Mouse (Mus musculus) liver, adult 2 months (tissue): Measurements from ENCODE around the gene Gabrr2. TPM values are rescaled to one million over a fixed set of nuclear protein-coding genes. Genes with fewer than 3 reads are reported as not detected.

Experiments used
- DNase-seq: peaks from one replicate; pipeline ENCODE4 v3.0.0-alpha.2; 2011; ENCODE audit warnings: low read depth, low spot score; ENCODE audit errors: extremely low read depth
- H3K27ac ChIP-seq: fragments of 200-500 bp; replicated peaks from 2 replicates; pipeline ENCODE4 v1.5.1; 2012; ENCODE audit warnings: low read depth, mild to moderate bottlenecking, control low read depth, inconsistent platforms, low read length; ENCODE audit not compliant: insufficient read depth
- H3K27me3 ChIP-seq: fragments of 200-500 bp; 2 replicates; pipeline ENCODE4 v1.6.1; 2012; ENCODE audit warnings: mild to moderate bottlenecking, moderate library complexity, low read length, inconsistent platforms; ENCODE audit not compliant: control insufficient read depth, insufficient read depth
- H3K36me3 ChIP-seq: fragments of 200-500 bp; 2 replicates; pipeline ENCODE4 v1.6.1; 2012; ENCODE audit warnings: low read length, inconsistent platforms; ENCODE audit not compliant: control insufficient read depth, insufficient read depth
- H3K4me1 ChIP-seq: fragments of 200-500 bp; 2 replicates; pipeline ENCODE4 v1.6.1; 2011; ENCODE audit warnings: low read length; ENCODE audit not compliant: control insufficient read depth, insufficient read depth
- H3K4me3 ChIP-seq: fragments of 200-500 bp; 2 replicates; pipeline ENCODE4 v1.5.1; 2011; ENCODE audit warnings: low read depth, mild to moderate bottlenecking, control low read depth, low read length, moderate library complexity; ENCODE audit not compliant: insufficient read depth
- H3K79me2 ChIP-seq: fragments of 200-500 bp; 2 replicates; pipeline ENCODE4 v1.6.1; 2012; ENCODE audit warnings: inconsistent platforms, mild to moderate bottlenecking, low read length, moderate library complexity; ENCODE audit not compliant: control insufficient read depth, insufficient read depth
- H3K9ac ChIP-seq: fragments of 200-500 bp; 2 replicates; pipeline ENCODE4 v1.6.1; 2012; ENCODE audit warnings: low read depth, mild to moderate bottlenecking, control low read depth, inconsistent platforms, low read length
- CTCF ChIP-seq: fragments of 200-500 bp; IDR thresholded peaks from 2 replicates; pipeline ENCODE4 v1.5.1; 2011; ENCODE audit warnings: low read depth, low read length, control low read depth
- POLR2A ChIP-seq: fragments of 200-500 bp; IDR thresholded peaks from 2 replicates; pipeline ENCODE4 v1.6.1; 2011; ENCODE audit warnings: low read length, control low read depth; ENCODE audit not compliant: insufficient read depth; ENCODE audit errors: extremely low read depth
- WGBS: fragments of 180-500 bp; shearing (Covaris S2); methylation state at CpG from one replicate; pipeline ENCODE4 v1.1.7; 2018; 5-methylcytosine and 5-hydroxymethylcytosine counted together
- polyA plus RNA-seq: library from polyadenylated mRNA; depleted of rRNA; stranded (reverse); fragments of >200 nt; gene quantifications from 2 replicates; pipeline ENCODE4 v1.2.3, GENCODE M21; 2012; rRNA removed
- total RNA-seq: library from RNA; depleted of rRNA; stranded (reverse); fragments of >200 nt; gene quantifications from 2 replicates; pipeline ENCODE4 v1.2.3, GENCODE M21; 2014; rRNA removed

Gabrr2 gene
- total RNA-seq, result 0.20 and 0.46 TPM in 2 replicates
- polyA plus RNA-seq, result 0.15 and 0.27 TPM in 2 replicates

- 0 out of 2 replicates have a peak, but pooled peaks cover 2% of the 10 kb centered on the region for H3K4me1 ChIP-seq
- no peaks in the 10 kb centered on the region for H3K27me3 ChIP-seq
- H3K27ac ChIP-seq, result no peak within 1 kb of the TSS
- no peak within 1 kb of the TSS for H3K4me3 ChIP-seq
- TF ChIP-seq POLR2A (no peak), CTCF (no peak)
- 88% methylated on average over 4 of the region's 4 CpGs for WGBS
- no peaks in the 10 kb centered on the region for H3K36me3 ChIP-seq
- DNase-seq, result no peak
- no peaks in the 10 kb centered on the region for H3K79me2 ChIP-seq
- H3K9ac ChIP-seq, result no peak within 1 kb of the TSS
Measured at GRCm38 (mm10) chr4:33062981-33063380, at the start of gene Gabrr2. TSS of gene Gabrr2 (plus strand) at chr4:33062999.

- no peaks in the 10 kb centered on the region for H3K79me2 ChIP-seq
- H3K4me1 ChIP-seq, result no peaks in the 10 kb centered on the region; the same call in 1 of the 2 replicates
- no peak overlapping the region for H3K27ac ChIP-seq
- peak; percentile 76 for DNase-seq
- H3K36me3 ChIP-seq, result no peaks in the 10 kb centered on the region
- no peak overlapping the region for H3K9ac ChIP-seq
- WGBS, result 40% methylated on average over 9 of the region's 9 CpGs
- H3K27me3 ChIP-seq, result no peaks in the 10 kb centered on the region
- H3K4me3 ChIP-seq, result no peak overlapping the region
- TF ChIP-seq CTCF, result peak; percentile 94
- TF ChIP-seq POLR2A, result no peak
Measured at GRCm38 (mm10) chr4:33018361-33018999, 44.3 kb upstream of the Gabrr2 start.

- Histone ChIP-seq H3K79me2 (no peaks in the 10 kb centered on the region), H3K4me1 (no peaks in the 10 kb centered on the region; the same call in 1 of the 2 replicates), H3K9ac (no peak overlapping the region), H3K27me3 (no peaks in the 10 kb centered on the region), H3K27ac (no peak overlapping the region), H3K4me3 (no peak overlapping the region), H3K36me3 (peaks cover 5% of the 10 kb centered on the region)
- WGBS, result 90% methylated on average over 8 of the region's 8 CpGs
- TF ChIP-seq POLR2A (no peak), CTCF (no peak)
- no peak for DNase-seq
Measured at GRCm38 (mm10) chr4:33024420-33024819, 38.4 kb upstream of the Gabrr2 start.

GRCm38 (mm10) chr4:33029104-33029503, 33.7 kb upstream of the Gabrr2 start:
- Histone ChIP-seq H3K79me2 (peaks cover 6% of the 10 kb centered on the region; the same call in 1 of the 2 replicates), H3K27me3 (no peaks in the 10 kb centered on the region), H3K4me3 (no peak overlapping the region), H3K9ac (no peak overlapping the region), H3K27ac (no peak overlapping the region), H3K36me3 (peaks cover 6% of the 10 kb centered on the region), H3K4me1 (peaks cover 12% of the 10 kb centered on the region)
- 94% methylated on average over 7 of the region's 7 CpGs for WGBS
- no peak for TF ChIP-seq POLR2A
- no peak for TF ChIP-seq CTCF
- DNase-seq, result no peak

GRCm38 (mm10) chr4:33030264-33031194, 32.3 kb upstream of the Gabrr2 start:
- H3K36me3 ChIP-seq, result peaks cover 6% of the 10 kb centered on the region
- H3K27me3 ChIP-seq, result no peaks in the 10 kb centered on the region
- peak overlapping the region; percentile 93 for H3K4me3 ChIP-seq
- peak overlapping the region; percentile 89 for H3K27ac ChIP-seq
- peak; percentile 30 for DNase-seq
- H3K4me1 ChIP-seq, result peaks cover 14% of the 10 kb centered on the region
- 2% methylated on average over 55 of the region's 55 CpGs for WGBS
- TF ChIP-seq POLR2A (no peak), CTCF (no peak)
- H3K9ac ChIP-seq, result peak overlapping the region; percentile 99
- peaks cover 15% of the 10 kb centered on the region; the same call in 1 of the 2 replicates for H3K79me2 ChIP-seq
